ENCODE assay signal across 25 mouse cellular contexts in genomic region chr10:7838036-7838435, GRCm38 (mm10). TPM values are rescaled to one million over a fixed set of nuclear protein-coding genes. Genes with fewer than 3 reads are reported as not detected.
DNase-seq lines count a peak whose midpoint lies in the region; ATAC-seq and TF ChIP-seq lines count a peak whose summit lies in the region.
"Had no signal": no experiment of that assay in that cellular context is flagged by ENCODE, and none has a peak within 500 bp of the region (broad histone marks: within the 10 kb centered on the region; RNA-seq: fewer than 3 reads in every experiment).

No protein-coding gene starts in this region.

- no peak overlapping the region for H3K9ac ChIP-seq in CH12.LX (ENCODE audit: insufficient read depth, low read depth)
- H3K9ac ChIP-seq: embryonic facial prominence, embryonic 15.5 days; forebrain, embryonic 15.5 days; heart, embryonic 15.5 days; hindbrain, embryonic 13.5 days had no signal

- 63% methylated on average over 8 of the region's 8 CpGs for WGBS in small intestine, adult 2 months

- peaks cover 16% of the 10 kb centered on the region for H3K79me2 ChIP-seq in CH12.LX (replicated peaks; ENCODE audit: control insufficient read depth, extremely low read depth, insufficient read depth, poor library complexity, severe bottlenecking)

- dilution Hi-C loops in CH12.LX (cut with MboI; ENCODE audit: extremely low pct_ligation_motif_present, extremely low pct_unique_long_range_greater_than_20kb, low sequenced_read_pairs), result no loop called here

- H3K4me3 ChIP-seq in CH12.LX (replicated peaks in 1 of 3; ENCODE audit: low read depth in 2 of 3, low read length in 2 of 3, poor library complexity in 1 of 3), result peak overlapping the region in 1 of 3 experiments; percentile 24
- H3K4me3 ChIP-seq in small intestine, adult 2 months (ENCODE audit: low read depth, low read length), result no peak overlapping the region
- H3K4me3 ChIP-seq: embryonic facial prominence, embryonic 15.5 days; erythroblast, embryonic 14.5 days; forebrain, embryonic 15.5 days; heart, embryonic 10.5 days; heart, embryonic 15.5 days; hindbrain, embryonic 13.5 days had no signal

- H3K27me3 ChIP-seq in CH12.LX (replicated peaks), result no peaks in the 10 kb centered on the region
- no peaks in the 10 kb centered on the region for H3K27me3 ChIP-seq in small intestine, adult 2 months (ENCODE audit: control insufficient read depth, insufficient read depth, low read length)
- H3K27me3 ChIP-seq: embryonic facial prominence, embryonic 15.5 days; forebrain, embryonic 15.5 days; hindbrain, embryonic 13.5 days had no signal

- peaks cover 0 to 10% of the 10 kb centered on the region in 2 experiments for H3K36me3 ChIP-seq in CH12.LX (replicated peaks in 1 of 2; ENCODE audit: control insufficient read depth in 1 of 2, insufficient read depth in 1 of 2, low read length in 1 of 2)
- peaks cover 2% of the 10 kb centered on the region; the same call in 1 of the 2 replicates for H3K36me3 ChIP-seq in small intestine, adult 2 months (ENCODE audit: control insufficient read depth, insufficient read depth, low read length)
- H3K36me3 ChIP-seq: embryonic facial prominence, embryonic 15.5 days; forebrain, embryonic 15.5 days; heart, embryonic 10.5 days; heart, embryonic 15.5 days; hindbrain, embryonic 13.5 days had no signal

- peaks cover 30 to 70% of the 10 kb centered on the region in 2 experiments for H3K4me1 ChIP-seq in CH12.LX (ENCODE audit: control insufficient read depth in 1 of 2, insufficient read depth in 2 of 2)
- peaks cover 44% of the 10 kb centered on the region for H3K4me1 ChIP-seq in small intestine, adult 2 months (ENCODE audit: control insufficient read depth, insufficient read depth, insufficient read length, low read length)
- H3K4me1 ChIP-seq: embryonic facial prominence, embryonic 15.5 days; hindbrain, embryonic 13.5 days had no signal

- DNase-seq in gastrocnemius, adult 18-20 months (ENCODE audit: low spot score), result peak; percentile 30
- DNase-seq in gastrocnemius, postnatal 25 days, result no peak
- peak; percentile 34 for DNase-seq in kidney, adult 9 months
- no peak for DNase-seq in kidney, adult 11 months
- no peak for DNase-seq in CH12.LX (ENCODE audit: extremely low read depth)
- no peak for DNase-seq in cerebellum, adult 9-10 months
- DNase-seq: adrenal gland, postnatal 10 days; cerebellum, adult 11-12 months; cerebellum, adult 9-11 months; cerebellum, postnatal 36 days; gastrocnemius, postnatal 14 days; heart, adult 18-20 months; heart, postnatal 14 days had no signal

- ATAC-seq in megakaryocyte, adult 5-6 weeks (ENCODE audit: poor library complexity, severe bottlenecking), result no peak
- ATAC-seq: forebrain, embryonic 15.5 days; hindbrain, postnatal 0 days; intestine, embryonic 16.5 days had no signal

- no peak overlapping the region for H3K27ac ChIP-seq in CH12.LX (ENCODE audit: insufficient read depth, low read depth)
- peak overlapping the region; percentile 69 for H3K27ac ChIP-seq in small intestine, adult 2 months (ENCODE audit: insufficient read depth, low read depth, low read length)
- H3K27ac ChIP-seq: embryonic facial prominence, embryonic 15.5 days; forebrain, embryonic 15.5 days; heart, embryonic 10.5 days; heart, embryonic 15.5 days; hindbrain, embryonic 13.5 days; hindbrain, postnatal 0 days had no signal

- no peak for TF ChIP-seq CTCF in CH12.LX (conservative IDR thresholded peaks at IDR 0.05 in 1 of 2, IDR thresholded peaks at IDR 0.05 in 1 of 2; ENCODE audit: low read depth in 2 of 2, low read length in 2 of 2)
- no peak for TF ChIP-seq CTCF in small intestine, adult 2 months (IDR thresholded peaks at IDR 0.05; ENCODE audit: extremely low read depth, insufficient read length, insufficient replicate concordance, low read depth, low read length)

- no peak for TF ChIP-seq POLR2A in CH12.LX (IDR thresholded peaks at IDR 0.05; ENCODE audit: low read depth, low read length)
- TF ChIP-seq POLR2A in small intestine, adult 2 months (IDR thresholded peaks at IDR 0.05; ENCODE audit: low read depth, low read length), result no peak

- in situ Hi-C loops in CH12.LX (cut with MboI; ENCODE audit: low pct_ligation_motif_present, low pct_unique_long_range_greater_than_20kb, low sequenced_read_pairs), result loop anchor here (25.0 kb wide), 1 partner anchor 1124 kb away; no protein-coding TSS in a partner anchor

- no peak for TF ChIP-seq RAD21 in CH12.LX (IDR thresholded peaks at IDR 0.05; ENCODE audit: low read depth, low read length)

- TF ChIP-seq EP300 in CH12.LX (IDR thresholded peaks at IDR 0.05; ENCODE audit: low read length), result no peak

- H3K9me3 ChIP-seq in CH12.LX (replicated peaks; ENCODE audit: low read length), result no peaks in the 10 kb centered on the region
- H3K9me3 ChIP-seq: embryonic facial prominence, embryonic 15.5 days; forebrain, embryonic 15.5 days; heart, embryonic 10.5 days; heart, embryonic 15.5 days; hindbrain, embryonic 13.5 days had no signal

- 0 out of 2 replicates have a peak overlapping the region, but pooled peaks have one; percentile 11 for H3K4me2 ChIP-seq in CH12.LX (ENCODE audit: insufficient read depth, low read depth, poor library complexity, severe bottlenecking)
- H3K4me2 ChIP-seq: embryonic facial prominence, embryonic 15.5 days; forebrain, embryonic 15.5 days; heart, embryonic 15.5 days; hindbrain, embryonic 13.5 days had no signal

TF ChIP-seq in CH12.LX, 34 proteins besides CTCF, POLR2A, EP300 and RAD21:
- no peak for TF ChIP-seq POLR2AphosphoS2 (IDR thresholded peaks at IDR 0.05; ENCODE audit: low read depth, low read length)
- TF ChIP-seq IRF4 (IDR thresholded peaks at IDR 0.05; ENCODE audit: low read depth, low read length), result no peak
- no peak; the same call in 1 of the 2 replicates for TF ChIP-seq SIN3A (IDR thresholded peaks at IDR 0.05; ENCODE audit: low read length)
- TF ChIP-seq GABPA (IDR thresholded peaks at IDR 0.05; ENCODE audit: insufficient replicate concordance, low read depth, low read length), result no peak
- no peak for TF ChIP-seq SMC3 (IDR thresholded peaks at IDR 0.05; ENCODE audit: low read depth, low read length)
- TF ChIP-seq ZC3H11A (IDR thresholded peaks at IDR 0.05; ENCODE audit: low read depth, low read length), result no peak
- peak; percentile 81 for TF ChIP-seq NRF1 (IDR thresholded peaks at IDR 0.05; ENCODE audit: low read depth, low read length)
- TF ChIP-seq ZNF384 (IDR thresholded peaks at IDR 0.05; ENCODE audit: low read depth, low read length), result no peak
- TF ChIP-seq BHLHE40 (IDR thresholded peaks at IDR 0.05; ENCODE audit: low read depth, low read length), result peak; percentile 52; the same call in 1 of the 2 replicates
- no peak for TF ChIP-seq KAT2A (IDR thresholded peaks at IDR 0.05; ENCODE audit: insufficient replicate concordance, low read length)
- TF ChIP-seq MXI1 (IDR thresholded peaks at IDR 0.05; ENCODE audit: low read depth, low read length), result no peak
- no peak for TF ChIP-seq TBP (conservative IDR thresholded peaks at IDR 0.05; ENCODE audit: low read depth, low read length)
TF ChIP-seq in CH12.LX: peak in this region for 2.

RNA-seq across cellular contexts. Expression of gene Zc3h12d, which starts 5.8 kb away (rescaled TPM):
- total RNA-seq in gastrocnemius, adult 18-20 months (2021), result under 1 TPM in 1 of 2 experiments, not detected in 1; 0.11 TPM
- under 1 TPM in 1 of 2 experiments, not detected in 1; 0.05 TPM for total RNA-seq in gastrocnemius, postnatal 25 days (2021)
- total RNA-seq in CH12.LX (2012; rRNA removed) (13.4 and 16.3 TPM in 2 replicates), CH12.LX (2014; rRNA removed) (10.7 and 11.8 TPM in 2 replicates)
- polyA plus RNA-seq in CH12.LX (2012; ENCODE audit: insufficient read length, low read depth), result 22.5 and 28.0 TPM in 2 replicates
- 4.0 and 12.8 TPM in 2 replicates for polyA plus RNA-seq in small intestine, adult 2 months (2012; rRNA removed)
- 5.3 and 7.3 TPM in 2 replicates for total RNA-seq in megakaryocyte, adult 5-6 weeks (2015)
- total RNA-seq in megakaryocyte, adult 5-6 weeks (2017), result 9.3 and 11.3 TPM in 2 replicates
- total RNA-seq: gastrocnemius, postnatal 14 days; MEL had no signal
- polyA plus RNA-seq: C2C12; erythroblast, embryonic 14.5 days had no signal

RNA-seq across cellular contexts. Expression of gene Ppil4, which starts 45.3 kb away (rescaled TPM):
- total RNA-seq in gastrocnemius, adult 18-20 months (2021), result 10 to 100 TPM; 10.5 to 11.9 TPM
- total RNA-seq in gastrocnemius, postnatal 25 days (2021), result 10 to 100 TPM; 10.2 to 10.5 TPM
- total RNA-seq in CH12.LX (2012; rRNA removed) (26.4 and 30.9 TPM in 2 replicates), CH12.LX (2014; rRNA removed) (41.5 and 51.1 TPM in 2 replicates)
- polyA plus RNA-seq in CH12.LX (2012; ENCODE audit: insufficient read length, low read depth), result 43.6 and 45.9 TPM in 2 replicates
- 1.7 and 3.3 TPM in 2 replicates for polyA plus RNA-seq in small intestine, adult 2 months (2012; rRNA removed)
- 36.4 and 39.4 TPM in 2 replicates for total RNA-seq in megakaryocyte, adult 5-6 weeks (2015)
- 73.5 and 79.8 TPM in 2 replicates for total RNA-seq in megakaryocyte, adult 5-6 weeks (2017)

RNA-seq across cellular contexts. Expression of gene Ginm1, which starts 45.4 kb away (rescaled TPM):
- total RNA-seq in gastrocnemius, adult 18-20 months (2021), result 100 to 1,000 TPM; 101 to 102 TPM
- total RNA-seq in gastrocnemius, postnatal 25 days (2021), result 10 to 100 TPM; 87.1 to 92.7 TPM
- total RNA-seq in CH12.LX (2012; rRNA removed), result 11.7 and 12.7 TPM in 2 replicates
- total RNA-seq in CH12.LX (2014; rRNA removed), result 33.9 and 38.2 TPM in 2 replicates
- polyA plus RNA-seq in CH12.LX (2012; ENCODE audit: insufficient read length, low read depth), result 22.5 and 27.3 TPM in 2 replicates
- polyA plus RNA-seq in small intestine, adult 2 months (2012; rRNA removed), result 5.0 and 11.6 TPM in 2 replicates
- total RNA-seq in megakaryocyte, adult 5-6 weeks (2015), result 47.8 and 54.0 TPM in 2 replicates
- total RNA-seq in megakaryocyte, adult 5-6 weeks (2017), result 58.8 and 74.6 TPM in 2 replicates

Comparison
In these comparisons a context has a peak if more than half of its experiments do, and no peak if none do; other contexts are left out.
1. DNase-seq: peak in gastrocnemius, adult 18-20 months (single experiment) and kidney, adult 9 months (single experiment); none in gastrocnemius, postnatal 25 days (single experiment), kidney, adult 11 months (single experiment), CH12.LX (single experiment) and cerebellum, adult 9-10 months (single experiment).
2. RNA of gene Zc3h12d, which starts 5.8 kb away (total RNA-seq): 10.7 to 16.3 TPM in CH12.LX and 5.3 to 11.3 TPM in megakaryocyte, adult 5-6 weeks; 0.11 TPM in gastrocnemius, adult 18-20 months and 0.05 TPM in gastrocnemius, postnatal 25 days; every median in the first group is over 4 times any median in the second.